Mouse (Mus musculus): Measurements from ENCODE around the gene Myo18a.

Myo18a gene

GRCm38 (mm10) chr11:77862887-77863286, 99.8 kb downstream of the Myo18a start:
- CTCF ChIA-PET: no interaction called here

- CTCF ChIA-PET: no interaction called here
These were observed 101.7 kb downstream of the Myo18a start for GRCm38 (mm10) chr11:77864771-77865170.

DNA sequence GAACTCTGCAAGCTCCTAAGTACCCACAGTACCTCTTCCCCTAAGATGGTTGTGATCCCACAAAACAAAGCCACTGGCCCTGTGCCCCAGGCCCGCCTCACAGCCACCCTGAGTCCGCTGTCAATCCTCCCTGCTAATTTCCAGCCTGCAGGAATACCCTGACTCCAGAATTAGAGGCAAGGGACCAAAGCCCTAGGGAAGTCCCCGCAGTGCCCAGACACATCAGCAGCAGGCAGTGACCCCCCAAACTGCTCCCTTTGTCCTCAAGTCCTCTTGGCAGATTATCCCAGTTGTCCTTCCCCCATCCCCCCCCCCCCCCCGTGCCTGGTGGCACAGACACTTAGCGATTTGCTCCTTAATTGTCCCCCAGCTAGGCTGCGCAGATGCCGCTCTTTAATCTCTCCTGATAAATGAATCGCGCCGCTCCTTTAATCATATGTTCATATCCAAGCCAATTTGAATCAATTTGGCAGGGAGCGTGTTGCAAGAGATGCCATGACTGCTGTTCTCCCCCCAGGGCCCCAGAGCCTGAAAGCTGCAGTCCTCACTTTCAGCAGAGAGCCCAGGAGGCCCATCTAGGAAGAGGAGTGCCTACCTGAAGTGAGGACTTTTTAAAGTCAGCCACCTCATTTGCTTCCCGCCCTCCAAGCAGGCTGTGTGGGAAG, 104.5 kb downstream of the Myo18a start:
- CTCF ChIA-PET: no interaction called here

GRCm38 (mm10) chr11:77871436-77871835, 108.4 kb downstream of the Myo18a start:
- CTCF ChIA-PET: interaction anchor here (0.6 kb wide), 1 partner anchor 14 kb away, joined by 6 read pairs; no protein-coding TSS in a partner anchor

DNA sequence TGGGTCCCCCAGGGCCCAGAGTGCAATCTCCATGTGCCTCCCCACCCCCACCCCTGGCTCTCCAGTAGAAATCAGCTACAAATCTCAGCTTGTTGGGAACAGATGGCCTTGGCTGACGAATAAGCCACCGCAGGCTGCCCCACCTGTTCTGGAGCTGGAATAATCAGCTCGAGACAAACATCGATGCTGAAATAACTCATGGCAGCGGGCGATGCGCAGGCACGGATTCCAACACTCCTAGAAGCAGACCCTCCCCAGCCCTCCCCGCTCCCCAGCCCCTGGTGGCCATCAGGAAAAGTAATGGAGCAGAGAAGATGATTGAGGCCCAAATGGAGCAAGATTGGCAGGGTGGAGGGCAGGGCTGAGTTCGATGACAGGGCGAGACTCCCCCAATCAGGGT, 109.2 kb downstream of the Myo18a start:
- CTCF ChIA-PET: no interaction called here

GRCm38 (mm10) chr11:77872685-77873084, 109.6 kb downstream of the Myo18a start:
- CTCF ChIA-PET: no interaction called here

DNA sequence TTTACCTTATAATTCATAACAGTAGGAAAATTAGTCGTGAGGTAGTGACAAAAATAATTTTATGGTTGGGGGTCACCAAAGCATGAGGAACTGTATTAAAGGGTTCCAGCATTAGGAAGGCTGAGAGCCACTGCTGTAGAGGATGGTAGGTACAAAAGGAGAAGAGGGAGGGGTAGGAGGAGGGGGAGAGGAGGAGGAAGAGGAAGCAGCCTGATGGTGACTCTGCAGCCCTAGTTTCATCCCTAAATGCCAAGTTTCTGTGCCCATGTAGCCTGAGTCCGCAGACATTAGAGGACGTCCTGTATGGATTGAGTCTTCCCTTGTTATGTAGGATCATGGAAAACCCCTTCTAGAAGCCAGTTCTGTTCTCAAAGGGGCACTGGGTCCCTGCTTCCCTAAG, 110.1 kb downstream of the Myo18a start:
- CTCF ChIA-PET: no interaction called here

DNA sequence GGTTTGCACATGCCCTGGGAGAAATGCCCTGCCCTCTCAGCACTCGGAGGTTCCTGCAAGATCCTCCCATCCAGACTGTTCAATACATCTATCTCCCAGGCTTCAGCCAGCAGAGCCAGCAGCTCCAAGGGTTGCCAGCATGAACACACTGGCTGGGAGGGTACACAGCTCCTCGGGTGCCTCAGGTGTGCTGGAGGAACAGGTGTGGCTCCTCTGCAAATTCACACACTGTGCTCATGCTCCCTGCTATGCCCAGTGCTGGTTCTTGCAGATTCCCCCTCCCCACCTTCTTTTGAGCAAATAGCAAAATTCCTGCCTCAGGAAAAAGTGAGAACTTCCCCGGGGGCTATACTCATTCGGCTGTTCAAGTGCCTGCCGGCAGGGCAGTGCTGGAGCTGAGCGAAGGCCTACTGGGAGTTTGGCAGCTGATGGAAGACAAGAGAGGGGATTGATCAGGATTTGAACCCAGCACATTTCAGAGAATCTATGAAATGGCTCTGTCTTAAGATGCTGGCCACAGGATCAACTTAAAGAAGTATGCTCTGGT, 111.7 kb downstream of the Myo18a start:
- CTCF ChIA-PET: interaction anchor here (0.6 kb wide), 1 partner anchor 108 kb away, joined by 6 read pairs; the partner anchor contains the start of gene Phf12

DNA sequence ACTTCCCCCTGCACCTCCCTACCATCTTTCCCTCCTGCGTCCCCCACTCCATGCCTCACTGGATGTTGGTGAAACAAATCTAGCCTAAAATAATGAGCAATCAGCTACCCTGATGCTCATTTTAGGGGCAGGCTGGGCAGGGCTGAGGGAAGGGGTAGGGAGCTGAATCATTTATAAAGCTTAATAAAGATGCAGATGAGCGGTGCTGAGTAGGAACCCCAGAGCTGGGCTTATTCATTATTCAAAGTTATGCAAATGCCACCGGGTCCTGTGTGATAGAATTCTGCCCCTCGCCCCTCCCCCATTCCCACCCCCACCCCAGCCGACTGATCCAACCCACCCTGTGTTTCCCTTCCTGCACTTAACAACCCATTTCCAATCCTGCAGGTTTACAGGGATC, 112.2 kb downstream of the Myo18a start:
- CTCF ChIA-PET: no interaction called here

- CTCF ChIA-PET: no interaction called here
These were observed 113.1 kb downstream of the Myo18a start for GRCm38 (mm10) chr11:77875847-77876759.

- CTCF ChIA-PET: no interaction called here
These were observed 113.7 kb downstream of the Myo18a start for GRCm38 (mm10) chr11:77876760-77877148.

DNA sequence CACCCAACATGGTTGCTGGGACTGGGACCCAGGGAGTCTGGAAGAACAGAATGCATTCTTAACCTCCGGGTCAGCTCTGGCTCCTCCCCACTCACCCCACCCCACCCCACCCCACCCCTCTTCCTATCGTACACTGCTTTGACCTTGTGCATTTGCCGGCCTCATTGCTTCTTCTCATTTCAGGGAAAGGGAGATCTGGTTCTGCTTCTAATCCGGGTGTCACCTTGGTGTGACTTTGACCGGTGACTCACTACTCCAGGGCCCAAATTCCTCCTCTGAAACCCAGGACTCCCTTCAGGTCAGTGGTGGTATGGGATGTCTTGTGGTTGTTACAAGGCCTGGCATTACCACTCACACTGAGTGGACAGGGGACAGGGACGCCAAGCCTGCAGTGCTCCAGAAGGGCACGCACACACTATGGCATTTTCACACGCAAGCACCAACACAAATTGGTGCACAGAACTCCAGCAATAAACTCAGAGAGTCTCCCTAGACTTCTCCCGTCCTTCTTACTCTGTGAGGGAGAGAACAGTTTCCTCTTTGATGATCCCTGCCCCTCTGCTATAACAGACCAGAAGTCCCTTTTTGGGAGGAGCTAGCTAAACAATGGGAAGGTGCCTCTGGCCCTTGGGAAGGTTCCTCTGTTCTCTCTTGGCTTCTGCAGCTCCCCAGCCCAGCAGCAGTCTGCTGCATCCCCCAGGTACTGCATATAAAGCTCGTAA, 121.6 kb downstream of the Myo18a start:
- CTCF ChIA-PET: interaction anchor here (0.8 kb wide), 1 partner anchor 13 kb away, joined by 6 read pairs; no protein-coding TSS in a partner anchor

DNA sequence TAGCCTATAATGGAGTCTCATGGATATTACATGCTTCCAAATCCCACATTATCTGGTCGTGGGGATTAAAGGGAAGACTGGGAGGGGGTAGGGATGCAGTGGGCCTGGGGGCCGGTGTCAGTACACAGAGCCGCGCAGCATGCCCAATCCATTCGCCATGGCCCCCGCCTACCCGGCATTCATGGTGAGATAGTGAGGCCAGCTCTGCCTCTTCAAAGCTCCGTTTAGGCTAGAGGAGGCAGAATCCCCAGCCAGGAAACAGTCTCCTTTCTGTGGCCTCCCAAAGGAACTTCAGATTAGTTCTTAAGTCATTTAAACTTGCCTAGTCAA, 122.2 kb downstream of the Myo18a start:
- CTCF ChIA-PET: interaction anchor here (0.8 kb wide), 1 partner anchor 14 kb away, joined by 6 read pairs; no protein-coding TSS in a partner anchor

- CTCF ChIA-PET: no interaction called here
These were observed 124.4 kb downstream of the Myo18a start for GRCm38 (mm10) chr11:77887373-77887960.

GRCm38 (mm10) chr11:77888846-77889245, 125.8 kb downstream of the Myo18a start:
- CTCF ChIA-PET: no interaction called here

DNA sequence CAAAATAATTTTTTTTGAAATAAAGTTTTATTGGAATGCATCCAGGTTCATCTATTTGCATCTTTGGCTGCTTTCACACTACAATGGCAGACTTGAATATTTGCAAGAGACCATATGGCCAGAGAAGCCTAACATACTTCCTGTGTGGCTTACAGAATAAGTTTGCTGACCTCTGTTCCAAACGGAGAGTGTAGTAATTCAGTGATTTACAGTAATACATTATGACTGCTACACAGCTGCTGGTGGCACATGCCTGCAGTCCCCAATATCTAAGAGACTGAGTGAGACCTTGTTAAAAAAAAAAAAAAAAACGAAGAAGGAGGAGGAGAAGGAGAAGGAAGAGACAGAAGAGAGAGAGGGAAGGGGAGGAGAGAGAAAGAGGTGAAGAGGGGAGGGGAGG, 126.4 kb downstream of the Myo18a start:
- CTCF ChIA-PET: no interaction called here

DNA sequence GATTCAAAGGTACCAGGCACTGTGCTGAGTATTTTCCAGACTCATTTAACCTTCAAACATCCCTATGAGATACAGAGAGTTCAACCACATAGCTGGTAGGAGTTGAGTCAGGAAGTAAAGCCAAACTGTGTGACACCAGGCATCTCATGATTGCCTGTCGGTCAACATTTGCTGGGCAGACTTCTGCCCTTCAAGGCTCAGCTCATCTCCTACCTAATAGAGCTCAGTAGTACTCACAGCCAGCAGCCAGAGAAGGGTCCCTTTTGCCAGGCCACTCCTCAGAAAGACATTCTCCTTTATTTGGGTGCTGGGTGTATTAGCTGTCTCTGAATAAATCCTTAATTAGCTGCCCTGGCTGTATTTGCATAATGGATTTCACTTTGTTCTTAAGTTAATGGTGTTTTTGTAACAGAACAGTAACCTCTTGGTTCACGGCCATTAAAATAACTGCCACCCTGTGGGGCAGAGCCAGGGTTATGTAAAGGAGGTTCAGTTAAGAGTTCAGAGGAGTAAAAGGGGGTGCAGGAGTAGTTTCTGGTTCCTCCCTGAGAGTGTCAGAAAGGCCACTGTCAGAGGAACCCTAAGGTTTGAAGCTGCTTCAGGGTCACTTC, 127.7 kb downstream of the Myo18a start:
- CTCF ChIA-PET: no interaction called here

DNA sequence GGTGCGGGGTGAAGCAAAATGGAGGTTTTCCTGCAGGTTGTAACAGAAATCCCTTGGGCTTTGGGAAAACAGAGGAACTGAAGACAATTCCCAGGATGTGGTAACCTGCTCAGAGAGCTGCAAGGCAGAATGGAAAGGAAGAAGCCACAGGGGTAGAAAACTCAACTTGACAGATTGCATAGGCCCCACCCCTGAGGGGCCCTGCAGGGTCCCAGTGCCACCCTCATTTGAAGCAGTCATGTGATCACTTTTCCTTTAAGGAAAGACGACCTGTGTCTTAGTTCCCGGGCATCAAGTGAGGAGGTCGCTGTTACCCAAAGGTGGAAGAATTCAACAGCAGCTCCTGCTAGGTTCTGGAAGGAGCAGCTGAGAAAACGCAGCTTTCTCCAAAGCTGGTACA, 129.8 kb downstream of the Myo18a start:
- CTCF ChIA-PET: no interaction called here

DNA sequence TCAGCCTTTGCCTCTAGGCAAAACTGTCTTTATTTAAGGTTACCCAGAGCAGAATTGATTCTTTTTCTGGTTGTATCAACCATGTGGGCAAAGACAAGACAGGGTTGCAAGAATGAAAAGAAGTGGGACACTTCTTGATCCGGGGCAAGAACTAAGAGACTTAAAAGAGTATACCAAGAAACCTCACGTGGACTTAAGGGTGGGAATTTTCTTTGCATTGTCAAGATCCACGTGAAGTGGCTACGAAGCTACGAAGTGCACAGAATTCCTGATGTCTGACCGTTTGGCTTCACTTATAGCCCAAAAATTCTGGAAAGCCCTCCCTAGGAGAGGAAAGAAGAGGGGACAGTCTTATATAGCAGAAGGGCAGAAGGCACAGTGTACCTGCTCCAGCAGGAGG, 130.2 kb downstream of the Myo18a start:
- CTCF ChIA-PET: no interaction called here

DNA sequence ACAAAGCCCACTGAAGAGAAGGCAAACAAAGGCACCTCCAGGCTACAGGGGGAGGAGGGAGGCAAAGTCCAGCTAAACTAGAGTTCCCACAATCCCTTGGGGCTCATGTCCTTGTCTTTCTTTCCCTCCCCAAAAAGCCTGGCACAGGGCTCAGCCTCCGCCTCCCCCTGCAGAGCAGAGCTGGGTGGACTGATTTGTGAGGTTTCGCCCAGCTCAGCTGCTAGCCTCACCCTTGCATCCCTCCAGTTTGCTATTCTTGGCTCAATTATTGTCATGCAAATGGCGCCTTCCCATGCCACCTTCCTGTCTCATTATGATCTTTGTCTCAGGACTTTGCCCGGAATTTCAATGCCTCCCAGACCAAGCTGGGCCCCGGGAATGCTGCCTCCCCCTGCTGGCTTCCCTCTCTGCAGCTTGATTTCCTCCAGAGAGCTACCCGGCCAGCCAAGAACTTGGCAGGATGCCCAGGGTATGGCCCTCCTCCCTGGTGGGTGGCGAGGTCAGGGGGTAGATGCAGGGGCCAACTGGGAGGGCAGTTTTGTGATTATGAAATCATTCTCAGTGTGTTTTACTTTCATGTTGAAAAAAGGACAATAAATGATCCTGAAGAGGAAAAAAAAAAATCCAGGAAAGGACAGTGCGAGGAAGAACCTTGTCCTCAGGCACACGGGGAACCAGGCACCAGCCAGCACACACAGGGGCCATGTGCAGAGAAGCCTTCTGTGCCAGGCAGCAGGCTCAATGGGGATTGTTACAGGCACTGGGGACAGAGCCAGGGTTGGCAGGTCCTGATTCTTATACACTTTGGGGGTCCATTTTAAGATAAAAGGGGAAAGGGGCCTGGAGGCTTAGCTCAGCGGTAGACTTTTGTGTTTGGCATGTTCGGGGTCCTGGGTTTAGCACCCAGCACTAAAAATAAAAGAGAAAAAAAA, 131.0 kb downstream of the Myo18a start, which contains the start of gene Pipox:
Gene Pipox, minus strand, starts transcription at position 310 of the 932 bp plus-strand sequence.
- CTCF ChIA-PET: interaction anchor here (0.7 to 1.0 kb wide), 2 partner anchors 10 to 87 kb away, joined by 6 to 10 read pairs; no protein-coding TSS in a partner anchor
